Mouse (Mus musculus) lung, postnatal 0 days (tissue): ENCODE results near the gene Ggta1. TPM values are rescaled to one million over a fixed set of nuclear protein-coding genes. Genes with fewer than 3 reads are reported as not detected.

ENCODE experiments used
- ATAC-seq: fragments of 200-750 bp; cut with Nextera tagmentation; 2 replicates; pipeline ENCODE4 v1.8.0; 2017; ENCODE audit warnings: moderate library complexity
- DNase-seq: peaks from one replicate; pipeline ENCODE4 v3.0.0-alpha.2; 2016; ENCODE audit warnings: low spot score
- H3K27ac ChIP-seq: fragments of 300-500 bp; sonication (generic); 2 replicates; pipeline ENCODE4 v1.5.1; 2014; ENCODE audit warnings: antibody characterized with exemption, mild to moderate bottlenecking, low read length, mixed read lengths
- H3K27me3 ChIP-seq: fragments of 300-500 bp; sonication (generic); replicated peaks from 2 replicates; pipeline ENCODE4 v1.6.1; 2014; ENCODE audit warnings: low read length, mixed read lengths; ENCODE audit not compliant: insufficient read depth
- H3K36me3 ChIP-seq: fragments of 300-500 bp; sonication (generic); 2 replicates; pipeline ENCODE4 v1.6.1; 2014; ENCODE audit warnings: low read length, mixed read lengths; ENCODE audit not compliant: insufficient read depth
- H3K4me1 ChIP-seq: fragments of 300-500 bp; sonication (generic); 2 replicates; pipeline ENCODE4 v1.6.1; 2014; ENCODE audit warnings: antibody characterized with exemption, low read depth, low read length, mixed read lengths; ENCODE audit not compliant: insufficient read depth
- H3K4me2 ChIP-seq: fragments of 300-500 bp; sonication (generic); replicated peaks from 2 replicates; pipeline ENCODE4 v1.6.1; 2014; ENCODE audit warnings: low read depth, mild to moderate bottlenecking, low read length, moderate library complexity, mixed read lengths
- H3K4me3 ChIP-seq: fragments of 300-500 bp; sonication (generic); 2 replicates; pipeline ENCODE4 v1.5.1; 2014; ENCODE audit warnings: low read depth, low read length
- H3K9ac ChIP-seq: fragments of 300-500 bp; sonication (generic); replicated peaks from 2 replicates; pipeline ENCODE4 v1.6.1; 2014; ENCODE audit warnings: low read depth, mild to moderate bottlenecking
- H3K9me3 ChIP-seq: fragments of 300-500 bp; sonication (generic); 2 replicates; pipeline ENCODE4 v1.6.1; 2016; ENCODE audit warnings: low read length, mixed read lengths
- CTCF ChIP-seq: IDR thresholded peaks from 2 replicates; pipeline ENCODE4 v1.5.1; 2016; ENCODE audit warnings: antibody characterized with exemption, mild to moderate bottlenecking
- EP300 ChIP-seq: IDR thresholded peaks from 2 replicates; pipeline ENCODE4 v1.6.1; 2016; ENCODE audit warnings: antibody characterized with exemption, mild to moderate bottlenecking, control low read depth
- WGBS: fragments of 180-500 bp; shearing (Covaris S2); extraction: QIAGEN DNeasy Blood & Tissue Kit; methylation state at CpG from one replicate; pipeline ENCODE4 v1.1.7; 2014; 5-methylcytosine and 5-hydroxymethylcytosine counted together
- polyA plus RNA-seq: library from polyadenylated mRNA; unstranded; fragments of >200 nt; fragmentation: Nextera tagmentation; extraction: Ambion mirVana; gene quantifications from 2 replicates; pipeline ENCODE4 v1.2.1, GENCODE M21; 2015

Ggta1 gene
- polyA plus RNA-seq, 1 experiment from 2014 or later: 21.8 TPM

DNA sequence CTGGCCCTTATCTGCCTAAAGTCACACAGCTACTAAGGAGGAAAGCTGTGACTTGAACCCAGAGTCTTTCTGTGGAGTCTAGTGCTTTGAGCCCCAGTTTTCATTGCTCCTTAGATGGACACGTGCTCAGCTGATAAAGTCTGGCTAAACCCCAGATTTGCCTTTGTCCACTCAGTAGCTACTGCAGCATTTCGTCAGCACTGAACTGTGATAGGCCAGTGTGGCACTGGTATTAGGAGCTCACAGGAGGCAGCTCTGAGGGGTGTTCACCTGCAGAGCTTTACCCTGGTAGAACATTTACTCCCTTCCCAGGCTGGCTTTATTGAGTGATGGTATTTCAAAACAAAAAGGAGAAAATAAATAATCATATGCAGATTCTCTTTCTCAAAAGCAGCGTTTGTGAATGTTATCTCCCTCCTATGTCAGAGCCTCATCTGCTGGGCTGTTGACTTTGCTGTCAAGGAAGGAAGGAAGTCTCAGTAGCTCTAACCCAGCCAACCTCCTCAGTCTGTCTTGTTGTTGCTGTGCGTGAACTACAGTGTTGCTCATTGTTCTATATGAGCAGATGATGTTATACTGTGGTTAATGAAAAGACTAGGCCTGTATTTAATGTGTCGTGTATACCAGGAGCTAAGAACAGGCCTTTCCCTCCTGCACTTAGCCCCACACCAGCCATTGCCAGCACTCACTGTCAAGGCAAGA, 54.5 kb downstream of the Ggta1 start:
- Histone ChIP-seq H3K27ac (no peak overlapping the region), H3K9ac (no peak overlapping the region), H3K4me3 (no peak overlapping the region), H3K9me3 (no peaks in the 10 kb centered on the region), H3K4me1 (no peaks in the 10 kb centered on the region), H3K27me3 (no peaks in the 10 kb centered on the region), H3K36me3 (no peaks in the 10 kb centered on the region), H3K4me2 (no peak overlapping the region)
- TF ChIP-seq EP300 (no peak), CTCF (no peak)
- ATAC-seq (no peak), DNase-seq (no peak)
- 53% methylated on average over 5 of the region's 5 CpGs for WGBS

DNA sequence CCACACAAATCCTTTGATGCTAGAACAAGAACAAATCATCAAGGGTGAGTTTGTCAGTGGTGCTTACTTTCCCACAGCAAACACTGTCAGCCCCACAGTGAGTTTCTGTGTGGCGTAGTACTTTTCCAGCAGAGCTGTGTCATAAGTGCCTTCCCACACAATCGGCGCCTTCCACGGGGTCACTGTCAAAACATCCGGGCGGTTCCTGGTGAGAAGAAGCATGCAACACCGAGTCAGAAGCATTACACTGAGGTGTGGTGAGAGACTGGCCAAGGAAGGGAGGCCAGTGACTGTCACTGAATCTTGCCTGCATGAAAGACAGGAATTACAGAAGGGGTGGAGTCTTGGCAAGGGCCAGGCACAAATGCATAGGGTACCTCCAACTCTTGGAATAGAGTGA, 55.2 kb downstream of the Ggta1 start:
- Histone ChIP-seq H3K9me3 (no peaks in the 10 kb centered on the region), H3K9ac (no peak overlapping the region), H3K4me3 (no peak overlapping the region), H3K27me3 (no peaks in the 10 kb centered on the region), H3K36me3 (no peaks in the 10 kb centered on the region), H3K4me2 (no peak overlapping the region), H3K27ac (no peak overlapping the region), H3K4me1 (no peaks in the 10 kb centered on the region)
- TF ChIP-seq CTCF (no peak), EP300 (no peak)
- WGBS: 49% methylated on average over 7 of the region's 7 CpGs
- ATAC-seq (no peak), DNase-seq (no peak)

DNA sequence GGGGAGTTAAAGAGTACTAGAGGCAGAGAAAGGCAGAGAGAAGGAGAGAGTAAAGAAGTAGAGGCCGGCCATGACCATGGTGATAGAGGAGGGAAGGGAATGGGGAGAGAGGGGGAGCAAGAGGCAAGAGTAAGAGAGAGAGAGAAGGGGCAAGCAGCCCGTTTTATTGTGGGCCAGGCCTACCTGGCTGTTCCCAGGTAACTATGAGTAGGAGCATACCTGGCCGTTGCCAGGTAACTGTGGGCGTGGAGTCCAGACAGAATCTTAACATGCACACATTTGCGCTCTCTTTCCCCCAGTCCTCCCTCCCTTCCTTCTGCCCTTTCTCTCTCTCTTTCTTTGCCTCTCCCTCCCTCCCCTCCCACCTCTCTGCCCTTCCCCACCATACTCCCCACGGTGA, 55.8 kb downstream of the Ggta1 start:
- TF ChIP-seq EP300 (no peak), CTCF (no peak)
- Histone ChIP-seq H3K9me3 (no peaks in the 10 kb centered on the region), H3K27me3 (no peaks in the 10 kb centered on the region), H3K36me3 (no peaks in the 10 kb centered on the region), H3K27ac (no peak overlapping the region), H3K4me3 (no peak overlapping the region), H3K9ac (no peak overlapping the region), H3K4me2 (no peak overlapping the region), H3K4me1 (no peaks in the 10 kb centered on the region)
- ATAC-seq (no peak), DNase-seq (peak; percentile 18)
- WGBS: 58% methylated on average over 5 of the region's 6 CpGs

DNA sequence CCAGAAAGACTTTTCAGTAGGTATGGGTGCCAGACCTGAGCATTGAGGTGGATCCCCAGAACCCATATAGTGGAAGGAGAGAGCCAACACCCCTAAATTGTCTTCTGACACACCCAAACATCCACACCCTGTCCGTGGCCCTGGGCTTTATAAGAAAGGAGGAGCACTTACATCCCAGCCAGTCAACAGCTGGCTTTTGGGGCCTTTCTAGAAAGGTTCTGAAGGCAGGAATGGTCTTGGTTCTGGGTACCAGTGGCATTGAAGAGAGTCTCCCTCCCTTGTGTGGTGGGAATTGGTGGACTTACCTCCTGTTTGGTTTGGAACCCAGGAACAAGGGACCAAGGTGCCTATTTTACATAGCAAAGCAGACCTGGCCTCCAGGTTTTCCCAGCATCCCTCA, 56.4 kb downstream of the Ggta1 start:
- TF ChIP-seq EP300: no peak
- no peak for TF ChIP-seq CTCF
- H3K36me3 ChIP-seq: no peaks in the 10 kb centered on the region
- H3K4me1 ChIP-seq: no peaks in the 10 kb centered on the region
- H3K27ac ChIP-seq: no peak overlapping the region
- H3K27me3 ChIP-seq: no peaks in the 10 kb centered on the region
- H3K4me3 ChIP-seq: no peak overlapping the region
- no peak overlapping the region for H3K4me2 ChIP-seq
- 89% methylated on average over 1 of the region's 1 CpGs for WGBS
- DNase-seq (no peak), ATAC-seq (no peak)
- no peak overlapping the region for H3K9ac ChIP-seq
- no peaks in the 10 kb centered on the region for H3K9me3 ChIP-seq

DNA sequence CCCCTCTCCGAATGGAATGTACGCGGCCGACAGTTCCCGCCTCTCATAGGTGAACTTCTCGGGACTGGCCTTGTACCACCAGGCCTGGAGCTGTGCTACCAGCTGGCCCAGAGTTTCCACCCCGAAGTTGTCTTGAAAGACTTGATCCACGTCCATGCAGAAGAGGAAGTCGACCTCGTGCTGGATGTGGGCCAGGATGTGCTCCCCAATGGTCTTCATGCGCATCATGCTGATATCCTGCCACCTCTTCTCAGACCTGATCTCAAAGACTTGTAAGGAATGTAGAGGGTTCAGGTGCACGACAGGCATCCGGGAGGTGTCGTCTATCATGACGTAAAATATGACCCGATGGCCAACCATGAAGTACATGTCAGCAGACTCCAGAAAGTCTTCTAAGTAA, 60.6 kb downstream of the Ggta1 start:
- Histone ChIP-seq H3K9ac (no peak overlapping the region), H3K36me3 (no peaks in the 10 kb centered on the region), H3K27ac (no peak overlapping the region), H3K27me3 (no peaks in the 10 kb centered on the region), H3K9me3 (no peaks in the 10 kb centered on the region), H3K4me1 (no peaks in the 10 kb centered on the region), H3K4me3 (no peak overlapping the region), H3K4me2 (no peak overlapping the region)
- no peak for DNase-seq
- no peak for ATAC-seq
- 82% methylated on average over 16 of the region's 16 CpGs for WGBS
- no peak for TF ChIP-seq CTCF
- TF ChIP-seq EP300: no peak

DNA sequence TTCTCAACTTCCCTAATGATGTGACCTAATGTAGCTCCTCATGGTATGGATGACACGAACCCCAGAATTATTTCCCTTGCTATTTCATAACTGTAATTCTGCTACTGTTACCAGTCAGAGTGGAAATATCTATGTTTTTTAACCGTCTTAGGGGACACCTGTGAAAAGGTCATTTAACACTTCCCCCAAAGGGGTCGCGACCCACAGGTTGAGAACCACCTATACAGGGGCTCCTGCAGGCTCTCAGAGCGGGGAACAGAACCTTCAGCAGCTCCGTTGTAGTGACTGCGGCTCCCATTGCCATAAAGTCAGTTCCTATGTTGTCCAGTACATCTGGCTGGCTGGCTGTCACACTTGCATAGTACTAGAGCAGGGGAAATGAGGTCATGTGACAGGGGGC, 62.3 kb downstream of the Ggta1 start:
- 87% methylated on average over 7 of the region's 7 CpGs for WGBS
- H3K27ac ChIP-seq: no peak overlapping the region
- H3K27me3 ChIP-seq: no peaks in the 10 kb centered on the region
- no peaks in the 10 kb centered on the region for H3K4me1 ChIP-seq
- H3K4me2 ChIP-seq: no peak overlapping the region
- H3K36me3 ChIP-seq: no peaks in the 10 kb centered on the region
- no peak for TF ChIP-seq CTCF
- no peak for TF ChIP-seq EP300
- H3K9me3 ChIP-seq: no peaks in the 10 kb centered on the region
- no peak overlapping the region for H3K9ac ChIP-seq
- no peak overlapping the region for H3K4me3 ChIP-seq
- no peak for DNase-seq
- no peak for ATAC-seq
